11 mouse cellular contexts compared by ENCODE assay signal in the genomic region with DNA sequence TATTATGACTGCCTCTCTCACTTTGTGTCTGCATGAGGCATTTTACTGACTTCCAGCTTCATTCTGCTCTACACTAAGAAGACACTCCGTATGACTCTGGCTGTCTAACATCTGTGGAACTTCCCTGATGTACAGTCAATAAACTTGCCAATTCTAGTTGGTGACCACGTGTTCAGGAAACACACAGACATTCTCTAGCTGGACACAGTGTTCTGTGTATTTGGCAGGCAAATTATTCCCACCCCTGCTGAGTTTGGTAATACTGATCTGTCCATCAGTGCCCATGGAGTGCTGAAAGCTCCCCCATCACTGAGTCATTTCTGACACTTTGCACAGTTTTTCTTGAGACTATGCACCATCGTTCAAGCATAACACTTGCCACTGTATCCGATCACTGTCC. TPM values are rescaled to one million over a fixed set of nuclear protein-coding genes. Genes with fewer than 3 reads are reported as not detected.
DNase-seq lines count a peak whose midpoint lies in the region.
"Had no signal": no experiment of that assay in that cellular context is flagged by ENCODE, and none has a peak within 500 bp of the region (broad histone marks: within the 10 kb centered on the region; RNA-seq: fewer than 3 reads in every experiment).

No protein-coding gene starts in this region.

- peak; percentile 69 for DNase-seq in heart, adult 8-10 months (ENCODE audit: low spot score)
- DNase-seq in heart, postnatal 4 days: no peak
- DNase-seq in 3T3-L1 (ENCODE audit: low read depth, low spot score) (peak; percentile 91), adipocyte (ENCODE audit: low spot score) (peak; percentile 92)
- peak; percentile 55 for DNase-seq in lung, postnatal 25 days (ENCODE audit: low spot score)
- no peak for DNase-seq in cerebellum, postnatal 4 days (ENCODE audit: low spot score in 2 of 2)
- no peak for DNase-seq in adrenal gland, postnatal 36 days
- DNase-seq: cerebellum, adult 11-12 months; kidney, postnatal 10 days; lung, embryonic 14.5 days; thymus, adult 18-20 months had no signal

RNA-seq across cellular contexts. Expression of gene Rrp1b, which starts 56.0 kb away (rescaled TPM):
- 1 to 10 TPM; 5.4 to 9.0 (median 7.5) TPM for total RNA-seq in heart, adult 8-10 months (2022)
- total RNA-seq in heart, postnatal 4 days (2021): 10 to 100 TPM; 16.2 to 16.8 TPM
- total RNA-seq in adrenal gland, postnatal 36 days (2021): 10 to 100 TPM; 21.7 to 30.4 TPM

RNA-seq across cellular contexts. Expression of gene Hsf2bp, which starts 56.3 kb away (rescaled TPM):
- total RNA-seq in heart, adult 8-10 months (2022): 1 to 10 TPM; 1.3 to 3.0 (median 2.2) TPM
- total RNA-seq in heart, postnatal 4 days (2021): under 1 TPM; 0.95 to 0.98 TPM
- total RNA-seq in adrenal gland, postnatal 36 days (2021): 1 to 10 TPM in 1 of 2 experiments, under 1 TPM in 1; 0.46 to 1.3 TPM

Comparison
In these comparisons a context has a peak if more than half of its experiments do, and no peak if none do; other contexts are left out.
1. DNase-seq: peak in heart, adult 8-10 months (single experiment), 3T3-L1 (single experiment), adipocyte (single experiment) and lung, postnatal 25 days (single experiment); none in heart, postnatal 4 days (single experiment), cerebellum, postnatal 4 days (0 of 2) and adrenal gland, postnatal 36 days (0 of 2).